Mouse (Mus musculus) stomach, postnatal 0 days (tissue): ENCODE data around the gene Med1.
A peak's percentile ranks its signal among the peaks of the same experiment; 100 is the strongest.

Experiments
- CTCF ChIP-seq: IDR thresholded peaks from 2 replicates; pipeline ENCODE4 v1.5.1; 2016; ENCODE audit warnings: antibody characterized with exemption, low read depth, mild to moderate bottlenecking, moderate library complexity
- EP300 ChIP-seq: optimal IDR thresholded peaks from 2 replicates; pipeline ENCODE3; 2016; ENCODE audit warnings: antibody characterized with exemption

DNA sequence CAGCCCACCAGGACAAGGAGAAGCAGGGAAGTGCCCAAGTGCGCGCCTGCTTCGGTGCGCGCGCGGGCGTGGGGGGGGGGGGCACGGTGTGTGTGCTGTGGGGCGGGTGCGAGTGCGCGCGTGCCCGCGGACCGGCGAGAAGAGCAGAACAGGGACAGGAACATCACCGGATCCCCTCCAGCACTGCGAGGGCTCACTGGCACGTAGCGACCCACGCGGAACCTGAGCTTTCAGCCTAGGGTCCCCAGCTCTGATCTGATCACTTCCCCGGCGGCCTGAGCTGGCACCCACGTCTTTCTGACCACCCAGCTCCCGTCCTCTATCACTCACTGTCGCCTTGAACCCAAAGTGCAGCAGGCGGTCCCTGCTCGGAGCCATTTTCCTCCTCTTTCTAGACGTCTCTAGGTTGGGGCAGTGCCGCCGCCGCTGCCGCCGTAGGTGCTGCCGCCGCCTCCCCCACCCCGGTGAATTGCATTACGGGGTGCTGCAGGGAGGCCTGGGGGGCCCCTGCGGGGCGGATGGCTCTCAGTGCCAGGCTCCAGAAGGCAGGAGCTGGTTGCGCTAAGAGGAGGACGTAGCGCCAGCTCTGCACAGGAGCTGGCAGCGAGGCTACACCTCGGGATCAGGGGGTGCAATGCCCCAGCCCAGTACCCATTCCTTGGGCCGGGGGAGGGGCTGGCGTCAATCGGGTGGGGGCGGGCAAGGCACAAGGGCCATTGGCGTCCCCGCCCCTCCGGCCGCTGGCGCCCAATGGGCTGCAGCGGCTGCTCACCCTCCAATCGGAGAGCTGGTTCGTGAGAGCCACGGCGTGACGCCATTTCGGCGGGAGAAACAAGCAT is 43.1 kb downstream of the Med1 start, which contains the start of gene Fbxl20:
- TF ChIP-seq EP300, result no peak
- 0 out of 2 replicates have a peak, but pooled peaks have one; percentile 8 for TF ChIP-seq CTCF
